Mouse (Mus musculus) lung, postnatal 0 days (tissue): ENCODE results near the gene Mmadhc.

Experiments used
- CTCF ChIP-seq: IDR thresholded peaks from 2 replicates; pipeline ENCODE4 v1.5.1; 2016; ENCODE audit warnings: antibody characterized with exemption, mild to moderate bottlenecking
- EP300 ChIP-seq: IDR thresholded peaks from 2 replicates; pipeline ENCODE4 v1.6.1; 2016; ENCODE audit warnings: antibody characterized with exemption, mild to moderate bottlenecking, control low read depth

GRCm38 (mm10) chr2:50306663-50307320 lies 10.2 kb upstream of the Mmadhc start:
- TF ChIP-seq CTCF (peak; percentile 93), EP300 (no peak)
